Mouse (Mus musculus) cerebellum, adult 11 months (tissue): ENCODE measurements around the gene Ampd3.

Experiments
- DNase-seq: peaks from one replicate; pipeline ENCODE4 v3.0.0; 2022

Gene Ampd3

GRCm38 (mm10) chr7:110770949-110771348, 2.9 kb downstream of the Ampd3 start:
- no peak for DNase-seq

DNA sequence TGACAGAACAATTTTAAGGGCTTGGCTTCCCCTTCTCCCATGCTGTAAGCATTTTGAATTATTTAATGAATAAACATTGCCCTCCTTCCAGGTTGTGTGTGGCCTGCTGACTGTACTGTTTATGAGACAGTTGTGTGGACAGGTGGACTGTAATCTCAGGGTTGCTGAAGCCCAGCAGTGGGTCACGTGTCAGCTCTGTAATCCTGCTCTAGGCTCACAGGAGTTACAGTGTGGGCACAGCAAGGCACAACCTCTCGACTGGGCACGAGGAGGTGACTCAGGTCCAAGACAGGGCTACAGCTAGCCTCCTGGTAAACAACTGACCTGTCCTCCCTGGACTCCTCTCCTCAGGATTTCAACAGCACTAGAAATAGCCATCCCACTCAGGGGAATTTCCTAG, 4.3 kb downstream of the Ampd3 start:
- no peak for DNase-seq

- peak; percentile 31 for DNase-seq
These were observed 5.4 kb downstream of the Ampd3 start for GRCm38 (mm10) chr7:110773204-110774002.

DNA sequence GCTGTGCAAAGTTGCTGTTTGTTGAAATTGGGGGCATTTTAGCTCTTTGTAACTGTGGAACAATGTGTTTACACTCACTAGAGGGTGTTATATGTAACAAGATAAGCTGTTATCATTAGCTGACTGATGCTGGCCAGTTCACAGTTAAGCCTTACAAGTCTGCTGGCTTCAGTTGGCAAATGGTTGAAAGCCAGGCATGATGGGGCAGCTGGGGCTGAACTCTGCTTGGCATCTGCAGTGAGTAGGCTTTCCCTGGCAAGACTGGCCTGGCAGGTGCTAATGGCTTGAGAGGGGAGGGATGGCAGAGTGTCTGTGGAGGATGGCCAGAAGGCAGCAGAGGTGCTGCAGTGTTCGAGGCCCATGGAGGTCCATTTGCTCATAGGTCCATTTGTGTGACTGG, 6.1 kb downstream of the Ampd3 start:
- peak; percentile 29 for DNase-seq

DNA sequence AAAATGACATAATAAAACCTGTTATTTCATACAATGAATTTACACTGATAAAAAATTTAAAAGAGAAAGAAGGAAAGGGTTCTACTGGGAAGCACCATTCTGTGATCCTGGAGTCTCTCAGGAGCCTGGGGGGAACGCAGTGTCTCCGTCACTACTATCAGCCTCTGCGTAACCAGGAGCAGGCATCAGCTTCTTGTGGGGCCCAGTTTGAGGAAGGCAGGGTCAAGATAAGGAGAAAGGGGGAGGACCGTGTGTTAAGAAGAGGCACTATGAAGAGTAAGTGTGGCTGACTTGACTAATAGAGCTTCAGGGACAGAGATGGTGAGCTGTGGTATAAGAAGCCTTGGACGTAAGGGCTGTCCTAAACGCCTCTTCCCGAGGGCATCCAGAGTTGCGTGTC, 6.7 kb downstream of the Ampd3 start:
- no peak for DNase-seq

GRCm38 (mm10) chr7:110777146-110778001, 9.4 kb downstream of the Ampd3 start:
- DNase-seq, result no peak

- DNase-seq, result no peak
These were observed 10.9 kb downstream of the Ampd3 start for GRCm38 (mm10) chr7:110778933-110779332.

- DNase-seq, result no peak
These were observed 11.7 kb downstream of the Ampd3 start for GRCm38 (mm10) chr7:110779605-110780111.

DNA sequence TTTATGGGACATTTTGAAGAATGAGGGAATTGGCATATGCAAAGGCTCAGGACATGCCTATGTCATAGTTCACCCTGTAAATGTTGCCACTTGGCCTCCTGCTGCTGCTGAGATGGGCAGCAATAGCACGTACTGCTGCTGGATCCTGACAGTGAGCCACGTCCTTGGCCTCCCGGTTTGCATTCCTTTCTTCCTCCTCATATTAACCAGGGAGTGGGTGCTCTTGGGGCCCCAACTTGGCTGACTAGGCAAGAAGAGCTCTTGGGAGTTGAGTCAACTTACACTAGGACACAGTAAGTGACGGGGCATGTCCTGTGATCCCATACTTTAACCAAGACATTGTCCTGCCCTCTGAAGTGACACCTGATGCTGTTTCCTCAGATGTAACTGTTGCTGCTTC, 12.5 kb downstream of the Ampd3 start:
- DNase-seq, result no peak

DNA sequence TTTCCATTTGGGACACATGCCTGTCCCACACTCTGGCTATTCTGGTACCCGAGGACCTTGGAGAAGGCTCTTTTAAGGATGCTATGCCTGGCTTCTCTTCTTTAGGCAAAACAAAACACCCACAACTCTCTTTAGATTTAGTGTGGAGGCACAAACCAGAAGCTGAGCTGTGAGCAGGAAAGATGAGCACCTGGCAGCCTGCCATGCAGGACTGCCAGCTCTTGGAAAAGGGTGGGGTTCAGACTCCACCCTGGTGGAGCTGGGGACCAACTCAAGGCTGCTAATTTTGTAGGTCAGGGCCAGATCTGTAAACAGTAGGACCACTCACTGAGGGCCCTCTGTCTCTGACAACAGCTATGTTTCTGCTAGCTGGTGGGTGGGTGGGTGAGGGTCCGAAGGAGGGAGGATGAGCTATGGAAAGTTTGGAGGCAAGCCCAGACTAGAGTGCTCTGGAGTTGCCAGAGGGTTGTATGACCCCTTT, 13.3 kb downstream of the Ampd3 start:
- DNase-seq, result peak; percentile 34

DNA sequence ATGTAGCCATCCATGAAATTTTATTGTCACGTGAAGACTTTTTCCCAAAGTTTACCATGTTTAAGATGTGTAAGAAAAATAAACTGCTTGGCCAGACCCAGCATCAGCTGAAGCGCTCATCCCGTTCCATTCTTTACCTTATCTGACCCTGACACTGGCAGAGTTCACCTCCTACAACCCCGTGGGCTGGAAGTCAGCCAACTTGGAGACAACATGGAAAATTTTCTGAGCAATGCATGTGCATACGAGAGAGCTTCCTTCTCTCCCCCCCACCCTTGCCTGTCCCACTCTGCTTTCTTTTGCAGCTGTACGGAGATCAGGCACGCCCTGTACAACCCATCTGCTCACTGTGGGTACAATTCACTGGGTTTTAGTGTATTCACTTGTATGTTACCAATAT, 14.1 kb downstream of the Ampd3 start:
- DNase-seq, result no peak

GRCm38 (mm10) chr7:110782845-110783478, 15.0 kb downstream of the Ampd3 start:
- DNase-seq, result no peak

GRCm38 (mm10) chr7:110784965-110785364, 17.0 kb downstream of the Ampd3 start:
- no peak for DNase-seq

- DNase-seq, result no peak
These were observed 17.7 kb downstream of the Ampd3 start for GRCm38 (mm10) chr7:110785741-110786146.

DNA sequence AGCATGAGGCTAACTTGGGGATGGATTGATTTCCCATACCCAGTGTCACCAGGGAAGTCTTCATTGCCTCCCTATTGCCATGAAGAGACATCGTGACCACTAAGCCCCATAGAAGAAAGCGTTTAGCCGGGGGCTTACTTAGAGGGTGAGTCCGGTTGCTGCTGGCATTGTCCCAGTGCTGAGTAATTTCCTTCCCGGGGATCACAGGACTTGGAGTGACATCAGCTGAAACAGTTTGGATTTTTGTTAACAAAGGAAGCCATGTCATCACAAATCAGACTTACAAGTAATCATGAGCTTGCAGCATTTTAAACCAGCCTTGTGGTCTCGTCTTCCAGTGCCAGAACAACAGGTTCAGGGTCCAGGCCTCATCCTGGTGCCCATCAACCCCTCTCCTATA, 19.3 kb downstream of the Ampd3 start:
- DNase-seq, result no peak

DNA sequence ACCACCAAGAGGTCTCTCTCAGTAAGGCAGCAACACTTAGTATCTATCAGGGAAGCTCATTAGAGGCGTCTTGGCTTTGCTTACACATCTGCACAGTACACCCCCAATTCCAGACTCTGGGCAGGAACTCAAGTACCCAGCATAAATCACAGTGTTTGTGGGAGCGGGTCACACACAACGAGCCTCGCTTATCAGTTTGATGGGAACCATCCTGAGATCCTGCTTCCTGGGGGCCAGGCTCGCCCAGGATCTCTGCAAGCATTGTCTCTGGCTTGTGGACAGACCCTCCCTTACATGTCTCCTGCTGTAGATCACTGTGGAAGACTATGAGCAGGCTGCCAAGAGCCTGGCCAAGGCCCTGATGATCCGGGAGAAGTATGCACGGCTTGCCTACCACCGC, 22.9 kb downstream of the Ampd3 start:
- DNase-seq, result no peak

DNA sequence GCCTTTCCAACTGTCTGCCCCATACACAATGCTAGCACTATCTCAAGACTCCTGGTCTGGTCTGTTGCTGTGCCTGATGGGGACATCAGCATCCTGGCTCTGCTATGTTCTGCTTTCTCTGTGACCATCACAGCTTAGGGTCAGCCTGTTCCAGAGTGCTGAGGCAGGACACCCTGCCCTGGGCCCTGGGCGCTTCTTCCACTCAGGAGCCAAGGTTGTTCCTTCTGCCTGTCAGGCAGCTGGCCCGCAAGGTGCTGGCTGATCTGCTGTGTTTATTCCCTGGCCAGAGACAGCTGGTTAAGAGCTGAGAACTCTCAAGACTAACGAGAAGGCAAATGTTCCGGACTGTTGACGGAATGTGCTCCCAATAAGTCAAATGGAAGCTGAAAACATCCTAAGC, 24.2 kb downstream of the Ampd3 start:
- no peak for DNase-seq

DNA sequence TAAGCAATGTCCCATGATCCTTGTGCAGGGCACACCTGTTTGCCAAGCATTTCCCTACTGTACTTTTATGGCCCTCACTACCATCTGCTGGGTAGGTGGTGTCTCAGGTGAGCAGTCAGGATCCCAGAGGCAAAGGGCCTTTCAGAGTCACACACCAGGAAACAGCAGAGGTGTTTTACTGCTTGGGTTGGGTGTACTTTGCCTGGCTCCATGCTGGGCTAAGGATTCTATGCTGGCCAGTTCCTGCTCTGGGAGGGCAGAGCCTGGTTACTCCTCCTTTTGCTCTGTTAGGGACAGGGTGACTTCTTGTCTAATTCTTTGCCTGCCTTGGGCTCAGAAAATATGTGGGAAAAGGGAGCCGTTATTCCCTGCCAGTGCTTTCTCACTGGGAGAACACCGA, 24.8 kb downstream of the Ampd3 start:
- DNase-seq, result no peak

DNA sequence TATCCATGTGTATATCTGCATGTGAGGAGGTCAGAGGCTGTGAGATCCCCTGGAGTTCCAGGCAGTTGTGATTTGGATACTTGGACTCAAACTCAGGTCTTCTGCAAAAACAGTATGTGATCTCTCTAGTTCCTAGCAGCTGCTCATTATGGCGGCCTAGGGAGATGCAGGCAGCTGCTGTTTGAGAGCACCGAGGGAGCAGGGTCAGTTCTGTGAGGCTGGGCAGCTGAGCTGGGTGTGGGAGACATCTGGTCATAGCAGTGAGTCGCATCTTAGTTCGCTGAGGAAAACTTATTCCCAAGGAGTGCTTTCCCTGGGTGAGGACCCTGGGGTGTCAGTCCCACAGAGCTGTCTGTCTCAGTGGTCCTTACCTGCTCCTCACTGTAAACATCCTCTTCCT, 26.7 kb downstream of the Ampd3 start:
- DNase-seq, result no peak

DNA sequence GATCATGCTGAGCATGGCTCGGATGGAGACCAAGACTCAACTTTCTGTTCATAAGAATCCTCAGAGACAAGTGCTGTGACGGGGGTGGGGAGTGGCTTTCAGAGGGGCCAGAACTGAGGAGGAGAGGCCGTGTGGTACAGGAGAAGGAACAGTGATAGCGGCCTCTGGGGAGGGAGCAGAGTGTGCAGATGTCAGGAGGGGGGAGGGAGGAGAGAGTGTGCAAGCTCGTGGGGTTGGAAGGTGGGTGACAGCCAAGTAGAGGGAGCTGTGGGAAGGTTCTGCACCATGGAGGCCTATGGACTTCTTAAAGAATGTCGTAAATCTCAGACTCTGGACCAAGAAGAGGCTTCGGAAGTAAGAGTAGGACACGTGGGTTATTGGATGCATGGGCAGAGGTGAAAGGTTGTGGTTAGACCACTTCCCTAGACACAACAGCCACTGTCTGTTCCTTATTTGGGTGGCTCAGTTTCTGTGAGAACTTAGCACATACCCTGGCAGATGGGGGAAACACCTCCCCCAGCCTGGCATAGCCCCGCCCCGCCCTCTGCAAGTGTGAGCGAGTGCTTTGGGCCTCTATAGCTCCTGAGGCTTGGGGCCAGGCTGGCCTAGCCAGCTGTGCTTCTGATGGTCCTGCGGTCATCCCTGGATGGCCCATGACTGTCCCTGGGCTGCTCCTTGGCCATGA, 28.5 kb downstream of the Ampd3 start:
- no peak for DNase-seq

DNA sequence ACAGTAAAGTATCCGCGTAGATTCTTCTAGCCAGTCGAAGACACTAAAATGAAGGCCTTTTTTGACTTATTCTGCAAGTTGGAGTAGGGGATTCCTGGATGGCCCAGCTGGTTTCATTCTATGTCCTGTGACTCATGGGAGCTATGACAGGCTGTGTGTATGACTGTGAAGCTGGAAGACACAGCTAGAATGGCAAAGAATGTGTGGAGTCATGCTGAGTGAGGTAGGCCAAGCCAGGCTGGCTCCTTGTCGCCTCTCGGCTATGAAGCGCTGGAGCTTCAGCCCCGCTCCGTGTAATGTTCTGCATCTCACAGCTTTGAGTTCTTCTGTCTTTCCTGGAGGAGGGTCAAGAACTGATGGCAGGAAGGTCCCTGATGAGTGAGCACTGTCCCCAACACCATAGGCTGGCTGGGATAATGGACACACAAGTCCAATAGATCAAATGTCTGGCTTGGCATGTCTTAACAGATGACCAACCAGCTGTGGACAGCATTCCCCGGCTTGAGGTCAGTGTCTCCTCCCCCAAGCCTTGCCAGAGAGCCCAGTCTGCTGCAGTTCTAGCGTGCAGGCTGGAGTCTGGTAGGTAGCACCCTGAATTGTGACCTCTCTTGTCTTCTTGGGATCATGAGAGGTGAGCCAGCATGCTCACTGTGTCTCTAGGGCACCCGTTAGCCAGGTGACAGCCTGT, 29.9 kb downstream of the Ampd3 start:
- no peak for DNase-seq

DNA sequence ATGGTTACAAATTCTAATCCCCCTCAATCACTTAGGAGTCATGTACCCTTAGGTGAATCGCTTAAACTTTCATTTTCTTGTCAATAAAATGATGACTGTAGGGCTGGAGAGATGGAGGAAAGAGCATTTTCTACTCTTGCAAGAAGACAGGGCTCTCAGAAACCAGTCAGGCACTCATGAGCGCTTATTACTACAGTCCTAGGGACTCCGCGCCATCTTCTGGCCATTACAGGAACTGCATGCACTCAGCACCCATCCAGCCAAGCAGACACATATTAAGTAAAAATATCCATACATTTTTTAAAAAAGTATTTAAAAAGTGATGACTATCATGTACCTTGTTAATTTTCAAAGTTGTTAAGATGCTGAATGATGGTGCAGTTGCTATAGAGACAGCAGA, 33.0 kb downstream of the Ampd3 start:
- DNase-seq, result peak; percentile 76
